Mouse (Mus musculus) urinary bladder, adult 2 months (tissue): Measurements from ENCODE around the gene Naa30. TPM values are rescaled to one million over a fixed set of nuclear protein-coding genes. Genes with fewer than 3 reads are reported as not detected.

Experiments
- DNase-seq: peaks from one replicate; pipeline ENCODE4 v3.0.0; 2022; ENCODE audit warnings: low spot score
- polyA plus RNA-seq: library from polyadenylated mRNA; depleted of rRNA; stranded (reverse); fragments of >200 nt; gene quantifications from 2 replicates; pipeline ENCODE4 v1.2.3, GENCODE M21; 2012; rRNA removed

Gene Naa30
- polyA plus RNA-seq, 1 experiment: 16.2 TPM

DNA sequence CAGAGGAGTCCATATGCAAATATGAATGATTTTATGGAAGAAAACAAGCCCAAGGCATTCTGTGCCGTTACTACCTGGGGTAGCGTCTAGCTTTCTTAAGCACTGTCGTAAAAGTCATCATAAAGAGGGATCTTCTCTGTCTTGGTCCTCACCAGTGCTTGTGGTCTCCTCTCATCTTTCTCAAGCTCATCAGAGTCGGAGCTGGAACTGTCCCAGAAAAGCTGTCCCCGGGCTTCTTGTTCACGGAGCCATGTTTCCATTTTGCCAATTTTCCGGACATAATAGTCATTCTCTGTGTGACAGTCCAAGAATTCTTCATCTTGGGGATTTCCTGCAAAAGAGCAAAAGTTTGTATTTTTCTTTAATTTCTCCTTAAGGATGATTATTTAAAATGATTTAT lies 54.4 kb downstream of the Naa30 start:
- no peak for DNase-seq

DNA sequence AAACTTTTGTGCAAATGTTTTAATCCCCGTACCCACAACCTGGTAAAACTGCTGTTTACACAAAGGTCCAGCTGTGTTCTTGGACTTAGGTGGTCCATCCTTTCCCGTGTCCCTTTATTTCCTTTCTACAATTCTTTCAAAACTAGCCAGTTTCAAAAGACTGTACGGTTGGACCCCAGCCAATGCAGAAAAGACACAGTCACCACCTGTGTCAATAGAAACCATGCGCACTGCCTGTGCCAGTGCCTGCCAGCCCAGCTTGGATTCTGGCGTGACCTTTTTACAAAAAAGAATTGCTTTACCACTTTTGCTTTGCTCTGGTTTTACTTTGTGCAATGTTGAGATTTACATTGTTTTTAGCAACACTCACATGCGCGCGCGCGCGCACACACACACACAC lies 55.0 kb downstream of the Naa30 start:
- DNase-seq: no peak

DNA sequence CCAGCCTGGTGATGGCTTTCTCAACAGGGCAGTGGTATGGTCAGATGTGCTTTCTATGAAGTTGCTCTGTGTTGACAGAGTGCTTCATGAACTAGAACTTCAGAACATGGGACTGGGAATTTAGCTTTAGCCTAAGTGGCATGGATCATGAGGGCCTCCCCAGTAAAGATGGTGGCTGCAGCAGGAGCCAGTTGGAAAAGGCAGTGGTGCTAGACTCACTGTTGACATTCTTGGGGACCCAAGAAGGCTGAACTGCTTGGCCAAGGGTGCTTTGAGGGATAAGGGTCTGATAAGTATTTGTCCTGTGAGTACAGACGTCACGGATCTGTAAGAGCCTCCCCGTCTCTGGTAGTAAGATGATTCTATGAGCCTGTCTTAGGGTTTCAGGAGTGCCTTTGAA lies 59.8 kb downstream of the Naa30 start:
- DNase-seq: no peak

DNA sequence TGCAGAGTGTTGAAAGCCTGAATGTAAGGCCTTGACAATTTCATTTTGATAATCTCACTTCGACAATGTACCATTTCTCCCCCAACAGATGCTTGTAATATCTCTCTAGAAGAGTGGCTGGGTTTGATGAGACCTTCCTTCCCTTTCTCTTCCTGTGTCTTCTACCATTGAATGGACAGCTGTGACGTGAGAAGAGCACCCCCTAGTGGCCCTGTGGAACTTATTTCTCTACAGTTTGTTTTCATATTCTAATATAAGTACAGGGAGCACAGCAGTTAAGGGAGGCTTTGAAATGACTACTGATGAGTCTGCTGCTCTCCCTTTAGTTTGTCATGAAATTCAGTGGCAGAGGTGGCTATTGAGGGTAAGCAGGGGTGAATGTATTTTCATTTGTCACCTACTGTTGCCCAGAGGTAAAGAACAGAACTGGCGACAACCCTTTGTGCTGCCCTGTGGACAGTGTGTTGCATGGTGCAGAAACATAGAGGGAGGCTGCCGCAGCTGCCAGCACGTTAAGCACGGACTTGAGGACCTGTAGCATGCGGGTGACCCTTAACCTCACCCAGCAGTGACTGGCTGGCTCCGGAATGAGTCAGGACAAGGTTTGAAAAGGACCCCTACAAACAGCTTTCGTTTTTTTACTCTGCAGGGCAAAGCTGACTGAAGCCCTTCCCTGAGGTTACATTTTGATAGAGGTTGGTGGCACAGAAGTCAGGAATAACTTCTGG lies 62.9 kb downstream of the Naa30 start:
- DNase-seq: no peak

DNA sequence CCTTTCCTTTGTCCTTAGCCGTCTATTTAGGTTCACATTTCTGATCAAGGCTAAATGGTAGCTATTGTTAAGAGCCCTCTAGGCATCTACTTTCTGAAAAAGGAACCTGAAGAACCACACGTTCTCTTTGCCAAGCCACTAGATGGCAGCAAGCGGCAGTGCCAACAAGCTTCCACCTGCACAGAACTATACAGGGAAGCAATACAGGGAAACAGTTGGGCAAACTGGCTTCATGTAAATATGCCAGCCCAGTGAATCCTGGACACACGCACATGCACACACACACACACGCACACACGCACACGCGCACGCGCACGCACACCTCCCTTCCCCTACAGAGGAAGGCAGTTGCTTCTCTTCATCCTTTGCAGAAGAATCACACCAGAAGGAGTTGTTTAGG lies 66.2 kb downstream of the Naa30 start:
- no peak for DNase-seq

Other genes with a start within 250 kb of the Naa30 start
- gene Ap5m1, start 106.1 kb upstream of the Naa30 start, polyA plus RNA-seq: 18.7 and 21.4 TPM in 2 replicates
- 18.9 and 20.2 TPM in 2 replicates for gene Exoc5, start 105.6 kb upstream of the Naa30 start, polyA plus RNA-seq
- not detected in 2 replicates for gene ccdc198, start 73.2 kb downstream of the Naa30 start, polyA plus RNA-seq